Mouse (Mus musculus) spleen, adult 18-20 months (tissue): Measurements from ENCODE around the gene Zfp653.

Experiments used
- DNase-seq, 2 experiments: peaks; one replicate each; pipeline ENCODE4 v3.0.0; 2022; ENCODE audit warnings: mixed read lengths in 2 of 2

The Zfp653 gene

GRCm38 (mm10) chr9:22024592-22024991 lies 46.6 kb downstream of the Zfp653 start:
- DNase-seq = no peak

- no peak for DNase-seq
These were observed 53.9 kb downstream of the Zfp653 start for GRCm38 (mm10) chr9:22017208-22017825.

- DNase-seq = no peak
These were observed 54.9 kb downstream of the Zfp653 start for GRCm38 (mm10) chr9:22016245-22016644.

- no peak for DNase-seq
These were observed 58.4 kb downstream of the Zfp653 start for GRCm38 (mm10) chr9:22012731-22013130.

GRCm38 (mm10) chr9:22011055-22011454 lies 60.1 kb downstream of the Zfp653 start:
- no peak for DNase-seq
